ENCODE assay signal across 25 mouse cellular contexts in the genomic region with DNA sequence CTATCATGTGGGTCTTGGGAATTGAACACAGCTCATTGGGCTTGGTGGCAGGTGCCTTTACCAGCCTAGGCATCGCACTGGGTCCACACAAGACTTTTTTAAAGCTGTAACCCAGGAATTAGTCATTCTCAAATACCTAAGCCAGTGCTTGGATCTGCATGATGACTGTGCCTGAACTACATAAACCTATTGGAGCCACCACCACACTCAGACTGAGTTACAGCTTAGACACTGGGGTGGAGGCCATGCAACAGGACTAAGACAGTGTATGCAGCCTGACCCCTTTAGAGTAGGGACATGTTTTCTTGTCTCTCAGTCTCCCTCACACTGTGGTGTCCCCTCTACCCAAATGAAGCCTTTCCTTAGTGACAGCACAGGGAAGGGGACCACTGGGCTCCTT. TPM values are rescaled to one million over a fixed set of nuclear protein-coding genes. Genes with fewer than 3 reads are reported as not detected.
DNase-seq lines count a peak whose midpoint lies in the region; ATAC-seq and TF ChIP-seq lines count a peak whose summit lies in the region.
"Had no signal": no experiment of that assay in that cellular context is flagged by ENCODE, and none has a peak within 500 bp of the region (broad histone marks: within the 10 kb centered on the region; RNA-seq: fewer than 3 reads in every experiment).

No protein-coding gene starts in this region.

- no peak for TF ChIP-seq CTCF in intestine, postnatal 0 days (IDR thresholded peaks at IDR 0.05; ENCODE audit: low read depth)
- no peak for TF ChIP-seq CTCF in MEL (IDR thresholded peaks at IDR 0.05 in 2 of 3, conservative IDR thresholded peaks at IDR 0.05 in 1 of 3; ENCODE audit: control insufficient read depth in 1 of 3, insufficient read depth in 1 of 3, low read depth in 2 of 3, low read length in 3 of 3, poor library complexity in 1 of 3, severe bottlenecking in 1 of 3)

- H3K36me3 ChIP-seq in intestine, embryonic 14.5 days (ENCODE audit: control insufficient read depth, insufficient read depth, low read length): peaks cover 11% of the 10 kb centered on the region
- peaks cover 21% of the 10 kb centered on the region; the same call in 1 of the 2 replicates for H3K36me3 ChIP-seq in intestine, postnatal 0 days (ENCODE audit: control insufficient read depth, insufficient read depth)
- H3K36me3 ChIP-seq in MEL (ENCODE audit: control insufficient read depth in 1 of 2, insufficient read depth in 2 of 2, low read length in 2 of 2) (no peaks in the 10 kb centered on the region), myocyte (ENCODE audit: control insufficient read depth, insufficient read depth) (peaks cover 1% of the 10 kb centered on the region)

- no peak for ATAC-seq in intestine, embryonic 14.5 days (replicated peaks; ENCODE audit: low FRiP score, low TSS enrichment, low read depth)
- ATAC-seq in intestine, postnatal 0 days: no peak
- ATAC-seq: CD4-positive, CD25-positive, alpha-beta regulatory T cell, adult 4 months; forebrain, embryonic 14.5 days; forebrain, embryonic 16.5 days had no signal

- DNase-seq in intestine, embryonic 14.5 days (ENCODE audit: low spot score): peak; percentile 15
- DNase-seq in MEL (ENCODE audit: low read depth, low spot score): no peak
- no peak for DNase-seq in B cell, adult 2 months
- DNase-seq: adrenal gland, adult 2 months; adrenal gland, postnatal 10 days; adrenal gland, postnatal 25 days; cerebellum, adult 11 months; cerebellum, adult 18-20 months; cerebellum, adult 8-10 months; cerebellum, adult 9-11 months; cerebellum, postnatal 14 days; cerebellum, postnatal 36 days; embryo, embryonic 11 days had no signal

- no peaks in the 10 kb centered on the region for H3K9me3 ChIP-seq in intestine, embryonic 14.5 days (ENCODE audit: control insufficient read depth, low read length)
- H3K9me3 ChIP-seq in intestine, postnatal 0 days (ENCODE audit: control insufficient read depth): no peaks in the 10 kb centered on the region
- no peaks in the 10 kb centered on the region for H3K9me3 ChIP-seq in MEL (replicated peaks; ENCODE audit: insufficient read depth, low read length)
- H3K9me3 ChIP-seq: embryonic facial prominence, embryonic 13.5 days; embryonic facial prominence, embryonic 15.5 days; forebrain, embryonic 10.5 days; forebrain, embryonic 12.5 days; G1E had no signal

- no peak overlapping the region for H3K4me3 ChIP-seq in intestine, embryonic 14.5 days (ENCODE audit: low read depth, low read length)
- no peak overlapping the region for H3K4me3 ChIP-seq in intestine, postnatal 0 days (ENCODE audit: low read depth, low read length)
- H3K4me3 ChIP-seq in MEL (ENCODE audit: control insufficient read depth in 1 of 2, insufficient read depth in 1 of 2, low read depth in 2 of 2, low read length in 2 of 2) (no peak overlapping the region), myocyte (no peak overlapping the region)
- H3K4me3 ChIP-seq: embryonic facial prominence, embryonic 13.5 days; embryonic facial prominence, embryonic 15.5 days; erythroblast, embryonic 14.5 days; forebrain, embryonic 10.5 days; forebrain, embryonic 12.5 days had no signal

- no peak overlapping the region for H3K9ac ChIP-seq in intestine, embryonic 14.5 days (ENCODE audit: low read length)
- no peak overlapping the region for H3K9ac ChIP-seq in intestine, postnatal 0 days (ENCODE audit: low read depth, low read length)
- no peak overlapping the region for H3K9ac ChIP-seq in MEL (ENCODE audit: control insufficient read depth, low read depth, low read length, poor library complexity, severe bottlenecking)
- H3K9ac ChIP-seq: embryonic facial prominence, embryonic 13.5 days; embryonic facial prominence, embryonic 15.5 days; forebrain, embryonic 12.5 days had no signal

- H3K4me1 ChIP-seq in intestine, embryonic 14.5 days (replicated peaks; ENCODE audit: control insufficient read depth, insufficient read depth, low read length): no peaks in the 10 kb centered on the region
- H3K4me1 ChIP-seq in intestine, postnatal 0 days (replicated peaks; ENCODE audit: control insufficient read depth, insufficient read depth, low read length): no peaks in the 10 kb centered on the region
- no peaks in the 10 kb centered on the region for H3K4me1 ChIP-seq in MEL (ENCODE audit: control insufficient read depth in 1 of 2, insufficient read depth in 2 of 2, low read length in 2 of 2)
- H3K4me1 ChIP-seq: embryonic facial prominence, embryonic 13.5 days; embryonic facial prominence, embryonic 15.5 days; forebrain, embryonic 12.5 days had no signal

- no peaks in the 10 kb centered on the region for H3K27me3 ChIP-seq in intestine, embryonic 14.5 days (replicated peaks; ENCODE audit: control insufficient read depth, insufficient read depth, low read length)
- H3K27me3 ChIP-seq in intestine, postnatal 0 days (replicated peaks; ENCODE audit: control insufficient read depth, insufficient read depth, low read length): no peaks in the 10 kb centered on the region
- H3K27me3 ChIP-seq in MEL (ENCODE audit: control insufficient read depth in 1 of 2, insufficient read depth in 2 of 2, low read length in 2 of 2) (no peaks in the 10 kb centered on the region), myocyte (ENCODE audit: control insufficient read depth, insufficient read depth, insufficient read length) (no peaks in the 10 kb centered on the region)
- H3K27me3 ChIP-seq: CH12.LX; embryonic facial prominence, embryonic 13.5 days; embryonic facial prominence, embryonic 15.5 days; forebrain, embryonic 12.5 days had no signal

- WGBS in intestine, embryonic 14.5 days: 96% methylated on average over 1 of the region's 1 CpGs
- 100% methylated on average over 1 of the region's 1 CpGs for WGBS in intestine, postnatal 0 days

- TF ChIP-seq POLR2A in MEL (IDR thresholded peaks at IDR 0.05; ENCODE audit: control insufficient read depth in 1 of 2, insufficient read depth in 1 of 2, low read depth in 1 of 2, low read length in 2 of 2, poor library complexity in 1 of 2): no peak
- no peak for TF ChIP-seq POLR2A in myocyte (IDR thresholded peaks at IDR 0.05; ENCODE audit: insufficient read length, low read depth)

- no peak for TF ChIP-seq EP300 in MEL (IDR thresholded peaks at IDR 0.05; ENCODE audit: low read depth in 1 of 2, low read length in 2 of 2)

- H3K4me2 ChIP-seq in intestine, embryonic 14.5 days (ENCODE audit: low read length): no peak overlapping the region
- H3K4me2 ChIP-seq in intestine, postnatal 0 days (replicated peaks; ENCODE audit: low read depth): no peak overlapping the region
- H3K4me2 ChIP-seq in myocyte (ENCODE audit: low read depth): no peak overlapping the region
- H3K4me2 ChIP-seq: embryonic facial prominence, embryonic 13.5 days; embryonic facial prominence, embryonic 15.5 days; forebrain, embryonic 12.5 days had no signal

- no peak overlapping the region for H3K27ac ChIP-seq in intestine, embryonic 14.5 days (ENCODE audit: low read depth)
- no peak overlapping the region for H3K27ac ChIP-seq in intestine, postnatal 0 days (ENCODE audit: low read depth, low read length)
- H3K27ac ChIP-seq in MEL (ENCODE audit: control insufficient read depth, low read depth, low read length): no peak overlapping the region
- H3K27ac ChIP-seq: embryonic facial prominence, embryonic 13.5 days; embryonic facial prominence, embryonic 15.5 days; forebrain, embryonic 10.5 days; forebrain, embryonic 12.5 days had no signal

- H3ac ChIP-seq in myocyte (ENCODE audit: control insufficient read depth, insufficient read length): no peak overlapping the region

- H3K79me2 ChIP-seq in MEL (ENCODE audit: control insufficient read depth, insufficient read depth, low read length, poor library complexity): no peaks in the 10 kb centered on the region
- H3K79me2 ChIP-seq in myocyte (ENCODE audit: control insufficient read depth, insufficient read depth): no peaks in the 10 kb centered on the region

- TF ChIP-seq RAD21 in MEL (IDR thresholded peaks at IDR 0.05; ENCODE audit: low read depth, low read length): no peak

TF ChIP-seq in MEL, 35 proteins besides CTCF, POLR2A, EP300 and RAD21:
- TF ChIP-seq POLR2AphosphoS2 (IDR thresholded peaks at IDR 0.05; ENCODE audit: low read length) (0 out of 2 replicates have a peak, but pooled peaks have one; percentile 9), ELF1 (IDR thresholded peaks at IDR 0.05; ENCODE audit: low read depth, low read length) (no peak)

TF ChIP-seq in myocyte, 11 proteins besides CTCF, POLR2A, EP300 and RAD21:
- TF ChIP-seq POLR2AphosphoS2 (IDR thresholded peaks at IDR 0.05; ENCODE audit: insufficient read length, low read depth): peak; percentile 44
- TF ChIP-seq TCF3 (IDR thresholded peaks at IDR 0.05; ENCODE audit: insufficient read length, low read depth): no peak

RNA-seq across cellular contexts. Expression of gene Tex10, which starts 50.6 kb away (rescaled TPM):
- polyA plus RNA-seq in intestine, embryonic 14.5 days (2014; fragmentation: Nextera tagmentation; extraction: Ambion mirVana): 70.4 and 79.0 TPM in 2 replicates
- 16.8 and 18.1 TPM in 2 replicates for polyA plus RNA-seq in intestine, postnatal 0 days (2015; fragmentation: Nextera tagmentation; extraction: Ambion mirVana)
- 51.6 and 52.5 TPM in 2 replicates for total RNA-seq in MEL (2012; rRNA removed)
- 100 to 1,000 TPM in 1 of 2 experiments, 10 to 100 TPM in 1; 41.9 to 184 TPM for polyA plus RNA-seq in MEL (2012; ENCODE audit: insufficient read depth in 1 of 2, insufficient read length in 2 of 2, low read depth in 1 of 2, low replicate concordance in 2 of 2, missing spikeins in 1 of 2)
- 11.3 TPM for polyA plus RNA-seq in myocyte (2012; fragmentation: generic; extraction: Trizol)
